Mouse (Mus musculus) layer of hippocampus, adult 9-10 months (tissue): ENCODE data around the gene AU022252.

Experiments used
- DNase-seq: peaks from one replicate; pipeline ENCODE4 v3.0.0; 2022; ENCODE audit warnings: low spot score

The AU022252 gene

GRCm38 (mm10) chr4:119188060-119188785, 44.3 kb downstream of the AU022252 start:
- DNase-seq = no peak

DNA sequence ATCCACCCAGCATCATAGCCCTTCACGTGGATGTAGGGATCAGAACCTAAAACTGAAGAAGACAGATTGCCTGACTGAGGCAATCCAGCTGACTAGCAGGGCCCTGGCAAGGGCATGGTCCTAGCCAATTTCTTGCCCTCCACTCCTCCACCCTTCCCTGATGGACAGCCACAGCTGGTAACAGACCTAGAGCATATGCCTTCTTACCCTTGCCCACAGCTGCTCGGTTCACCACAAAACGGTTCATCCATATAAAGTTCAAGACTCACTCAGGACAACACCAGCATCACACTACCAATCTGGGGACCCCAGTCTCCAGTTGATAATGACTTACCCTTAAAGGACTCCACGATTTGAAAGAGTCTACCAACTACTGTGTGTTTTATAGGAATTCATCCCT, 46.7 kb downstream of the AU022252 start:
- no peak for DNase-seq

DNA sequence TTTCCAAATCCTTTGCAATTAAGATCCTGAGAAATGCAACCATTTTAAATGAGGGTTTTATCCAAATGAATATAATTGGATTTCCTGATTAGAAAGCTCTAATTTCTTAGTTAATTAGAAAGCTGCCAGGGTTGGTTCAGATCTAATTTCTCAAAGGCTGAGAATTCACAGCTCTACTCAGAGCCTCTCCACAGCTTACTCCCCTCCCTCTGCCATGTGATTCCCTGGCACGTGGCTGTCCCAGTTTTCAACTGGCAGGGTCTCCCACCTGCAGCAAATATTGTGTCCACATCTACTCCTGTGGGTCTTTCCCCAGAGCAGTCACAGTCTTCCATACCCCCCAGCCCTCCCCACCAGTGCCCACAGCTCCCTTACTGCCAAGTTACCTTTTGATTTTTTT, 49.0 kb downstream of the AU022252 start:
- DNase-seq = no peak

- DNase-seq = peak; percentile 16
Observed at GRCm38 (mm10) chr4:119181456-119181855, 51.1 kb downstream of the AU022252 start.

GRCm38 (mm10) chr4:119180133-119180707, 52.3 kb downstream of the AU022252 start:
- no peak for DNase-seq

DNA sequence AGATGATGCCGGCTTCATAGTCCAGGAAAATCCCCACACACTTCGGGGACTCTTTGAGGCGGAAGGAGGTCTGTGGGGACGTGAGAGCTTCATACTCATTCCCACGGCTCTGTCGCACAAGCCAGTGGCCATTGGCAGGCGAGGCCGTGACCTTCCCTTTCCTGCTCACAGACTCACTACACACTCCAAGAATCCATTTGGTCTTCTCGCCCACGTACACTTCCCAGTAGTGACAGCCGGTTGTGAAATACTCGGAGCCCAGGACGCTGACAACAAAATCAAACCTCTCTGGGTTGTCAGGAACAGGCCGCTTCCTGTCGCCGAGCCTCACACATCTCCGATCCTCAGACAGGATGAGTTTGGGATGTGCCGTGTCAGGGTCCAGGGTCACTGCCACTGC, 54.2 kb downstream of the AU022252 start:
- no peak for DNase-seq

GRCm38 (mm10) chr4:119177702-119178101, 54.8 kb downstream of the AU022252 start:
- no peak for DNase-seq

DNA sequence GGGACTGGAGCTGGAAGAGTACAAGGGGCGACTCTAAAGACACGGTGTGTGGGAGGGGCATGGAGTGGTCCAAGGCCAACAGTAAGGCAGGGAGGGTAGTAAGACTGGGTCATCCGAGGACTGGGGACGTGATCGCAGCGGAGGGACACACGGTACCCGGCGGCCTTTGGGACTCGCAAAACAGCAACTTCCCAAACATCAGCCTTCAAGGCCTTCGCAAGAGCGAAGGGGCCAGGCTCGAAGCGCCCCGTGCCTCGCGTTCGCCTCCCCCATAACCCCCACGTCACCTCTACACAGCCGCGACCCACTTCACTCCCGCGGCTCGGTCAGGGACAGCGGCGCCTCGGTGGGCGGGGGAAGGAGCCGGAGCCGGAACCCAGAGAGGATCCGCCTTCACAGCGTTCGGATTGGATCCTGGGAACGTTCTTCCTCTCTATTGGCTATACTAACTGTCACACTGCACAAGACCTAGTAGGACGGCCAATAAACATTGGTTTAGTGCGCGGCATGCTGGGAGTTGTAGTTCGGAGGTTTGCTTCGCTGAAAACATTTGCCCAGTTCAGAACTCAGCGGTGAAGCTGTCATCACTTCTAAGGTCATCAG, 58.6 kb downstream of the AU022252 start, which contains the start of gene Zfp691:
TSS of gene Zfp691 (minus strand) at position 345 of the 603 bp plus-strand sequence.
- peak; percentile 98 for DNase-seq

DNA sequence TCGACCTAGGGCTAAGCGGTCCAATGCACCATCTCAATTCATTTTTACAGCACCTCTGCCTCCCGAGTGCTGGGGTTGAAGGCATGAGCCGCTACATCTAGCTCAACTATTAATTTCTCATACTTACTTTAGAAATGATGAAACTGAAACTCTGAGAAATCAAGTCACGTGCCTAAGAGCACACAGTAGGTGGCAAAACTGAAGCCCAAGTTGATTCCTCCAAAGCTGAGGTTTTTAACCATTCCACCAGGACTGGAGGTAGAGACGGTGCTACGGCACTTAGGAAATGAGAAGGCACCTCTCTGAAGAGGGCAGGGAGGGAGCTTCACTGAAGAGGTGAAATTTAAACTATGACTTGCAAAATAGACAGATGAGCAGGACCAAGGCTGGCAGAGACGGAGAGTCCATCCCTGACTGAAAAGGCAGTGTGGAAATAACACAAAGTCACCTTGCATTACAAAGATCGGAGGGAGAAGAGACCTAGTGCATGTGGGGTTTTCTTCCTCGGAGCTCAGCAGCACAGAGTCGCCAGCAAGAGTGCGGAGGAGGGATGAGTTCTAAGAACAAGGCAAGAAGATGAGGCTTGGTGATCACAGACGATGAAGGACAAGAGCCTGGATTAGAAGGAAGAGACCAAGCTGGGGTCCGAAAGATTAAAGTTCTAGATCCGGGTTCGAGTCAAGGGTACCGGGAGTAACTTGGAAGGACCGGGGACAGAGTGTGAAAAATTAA, 59.4 kb downstream of the AU022252 start:
- no peak for DNase-seq

- peak; percentile 85 for DNase-seq
Observed at GRCm38 (mm10) chr4:119167663-119168062, 64.8 kb downstream of the AU022252 start.

GRCm38 (mm10) chr4:119167068-119167467, 65.4 kb downstream of the AU022252 start:
- DNase-seq = no peak

GRCm38 (mm10) chr4:119165916-119166315, 66.6 kb downstream of the AU022252 start:
- DNase-seq = no peak

GRCm38 (mm10) chr4:119162990-119163389, 69.5 kb downstream of the AU022252 start:
- no peak for DNase-seq

- no peak for DNase-seq
Observed at GRCm38 (mm10) chr4:119161358-119161757, 71.2 kb downstream of the AU022252 start.

DNA sequence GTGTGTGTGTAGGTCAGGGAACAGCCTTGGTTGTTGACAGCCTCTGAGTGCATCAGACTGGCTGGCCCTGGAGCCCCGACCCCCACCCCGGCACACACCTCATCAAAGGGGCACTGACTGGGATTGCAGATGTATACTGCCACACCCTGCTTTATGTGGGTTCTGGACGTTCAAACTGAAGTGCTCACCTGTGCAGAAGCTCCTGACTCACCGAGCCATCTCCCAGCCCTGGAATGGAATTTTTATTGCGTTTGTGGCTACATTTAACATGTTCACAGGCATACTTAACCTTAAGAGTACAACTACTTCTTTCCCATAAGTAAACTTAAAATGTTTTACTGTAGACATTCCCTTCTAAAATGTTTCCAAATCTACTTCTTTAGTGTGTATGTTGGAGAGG, 74.6 kb downstream of the AU022252 start:
- no peak for DNase-seq

DNA sequence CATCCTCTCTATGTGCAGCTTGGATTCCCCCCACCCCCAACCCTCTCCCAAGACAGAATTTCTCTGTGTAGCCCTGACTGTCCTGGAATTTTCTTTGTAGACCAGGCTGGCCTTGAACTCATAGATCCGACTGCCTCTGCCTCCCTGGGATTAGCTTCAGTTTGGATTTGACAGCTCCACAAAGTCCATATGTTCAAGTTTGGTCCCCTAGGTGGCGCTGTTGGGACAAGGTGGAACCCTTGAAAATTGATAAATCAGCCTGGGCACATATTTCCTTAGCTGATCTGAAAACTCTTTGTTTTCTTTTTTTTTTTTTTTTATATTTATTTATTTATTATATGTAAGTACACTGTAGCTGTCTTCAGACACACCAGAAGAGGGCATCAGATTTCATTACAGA, 75.3 kb downstream of the AU022252 start:
- no peak for DNase-seq
